Mouse (Mus musculus) brain, embryonic 14.5 days (tissue): ENCODE measurements around the gene Kdm4a.

Source experiments
- CTCF ChIP-seq: fragments of 200-500 bp; IDR thresholded peaks from 2 replicates; pipeline ENCODE4 v1.5.1; 2012; ENCODE audit warnings: inconsistent platforms, mild to moderate bottlenecking, moderate library complexity, borderline replicate concordance; ENCODE audit not compliant: insufficient read depth, insufficient read length; ENCODE audit errors: extremely low read depth
- POLR2A ChIP-seq: fragments of 200-500 bp; IDR thresholded peaks from 2 replicates; pipeline ENCODE4 v1.6.1; 2012; ENCODE audit warnings: mild to moderate bottlenecking, inconsistent platforms, borderline replicate concordance; ENCODE audit not compliant: poor library complexity, insufficient read depth, insufficient read length, severe bottlenecking; ENCODE audit errors: extremely low read depth

GRCm38 (mm10) chr4:118149956-118150680 is 29.7 kb downstream of the Kdm4a start:
- no peak for TF ChIP-seq POLR2A
- TF ChIP-seq CTCF, result no peak
